Mouse (Mus musculus) liver, postnatal 0 days (tissue): ENCODE measurements around the gene Nid1. TPM values are rescaled to one million over a fixed set of nuclear protein-coding genes. Genes with fewer than 3 reads are reported as not detected.
"Not testable (repeated sequence)": the region's sequence is repeated elsewhere in the genome, so short reads cannot be mapped to it uniquely, and the experiment has no call there.

Experiments used
- ATAC-seq: fragments of 200-750 bp; cut with Nextera tagmentation; 2 replicates; pipeline ENCODE4 v1.8.0; 2017; ENCODE audit warnings: mild to moderate bottlenecking, moderate library complexity
- DNase-seq: peaks from one replicate; pipeline ENCODE4 v3.0.0-alpha.2; 2016
- H3K27ac ChIP-seq: fragments of 300-500 bp; sonication (generic); 2 replicates; pipeline ENCODE4 v1.5.1; 2014; ENCODE audit warnings: antibody characterized with exemption, moderate library complexity, mild to moderate bottlenecking, low read depth
- H3K27me3 ChIP-seq: fragments of 300-500 bp; sonication (generic); 2 replicates; pipeline ENCODE4 v1.6.1; 2014; ENCODE audit warnings: low read length, control low read depth, mixed read lengths; ENCODE audit not compliant: insufficient read depth
- H3K36me3 ChIP-seq: fragments of 300-500 bp; sonication (generic); replicated peaks from 2 replicates; pipeline ENCODE4 v1.6.1; 2014; ENCODE audit warnings: mild to moderate bottlenecking, control low read depth, low read length, moderate library complexity, mixed read lengths; ENCODE audit not compliant: insufficient read depth
- H3K4me1 ChIP-seq: fragments of 300-500 bp; sonication (generic); 2 replicates; pipeline ENCODE4 v1.6.1; 2014; ENCODE audit warnings: antibody characterized with exemption, mild to moderate bottlenecking, control low read depth; ENCODE audit not compliant: insufficient read depth
- H3K4me2 ChIP-seq: fragments of 300-500 bp; sonication (generic); 2 replicates; pipeline ENCODE4 v1.6.1; 2014; ENCODE audit warnings: low read depth, mild to moderate bottlenecking, low read length, moderate library complexity, mixed read lengths
- H3K4me3 ChIP-seq: fragments of 300-500 bp; sonication (generic); 2 replicates; pipeline ENCODE4 v1.5.1; 2014; ENCODE audit warnings: low read depth, low read length
- H3K9ac ChIP-seq: fragments of 300-500 bp; sonication (generic); replicated peaks from 2 replicates; pipeline ENCODE4 v1.6.1; 2014; ENCODE audit warnings: mild to moderate bottlenecking, moderate library complexity
- H3K9me3 ChIP-seq: fragments of 300-500 bp; sonication (generic); 2 replicates; pipeline ENCODE4 v1.6.1; 2016; ENCODE audit warnings: mild to moderate bottlenecking, control low read depth, low read length, mixed read lengths
- CTCF ChIP-seq: sonication (generic); IDR thresholded peaks from 2 replicates; pipeline ENCODE4 v1.5.1; 2016; ENCODE audit warnings: antibody characterized with exemption, low read depth
- EP300 ChIP-seq: IDR thresholded peaks from 2 replicates; pipeline ENCODE4 v1.6.1; 2016; ENCODE audit warnings: antibody characterized with exemption, low read depth, mild to moderate bottlenecking
- WGBS: fragments of 180-500 bp; shearing (Covaris S2); extraction: QIAGEN DNeasy Blood & Tissue Kit; methylation state at CpG from one replicate; pipeline ENCODE4 v1.1.7; 2014; ENCODE audit not compliant: insufficient replicate concordance; 5-methylcytosine and 5-hydroxymethylcytosine counted together
- polyA plus RNA-seq: library from polyadenylated mRNA; unstranded; fragments of >200 nt; fragmentation: Nextera tagmentation; extraction: Ambion mirVana; gene quantifications from 2 replicates; pipeline ENCODE4 v1.2.1, GENCODE M21; 2015

The Nid1 gene
- polyA plus RNA-seq, 1 experiment from 2014 or later: 17.9 TPM

- Histone ChIP-seq H3K9ac (no peak overlapping the region), H3K4me2 (no peak overlapping the region), H3K4me3 (no peak overlapping the region), H3K4me1 (no peaks in the 10 kb centered on the region), H3K36me3 (no peaks in the 10 kb centered on the region), H3K27me3 (no peaks in the 10 kb centered on the region), H3K9me3 (no peaks in the 10 kb centered on the region), H3K27ac (no peak overlapping the region)
- 56% methylated on average over 3 of the region's 3 CpGs for whole genome bisulfite sequencing
- no peak for TF ChIP-seq CTCF
- TF ChIP-seq EP300: no peak
- DNase-seq: no peak
- no peak for ATAC-seq
These were observed 23.1 kb upstream of the Nid1 start for GRCm38 (mm10) chr13:13414206-13414605.

- not testable (repeated sequence) for H3K4me1 ChIP-seq, H3K36me3 ChIP-seq, H3K9ac ChIP-seq, H3K27me3 ChIP-seq, H3K9me3 ChIP-seq, H3K27ac ChIP-seq, H3K4me3 ChIP-seq
- TF ChIP-seq CTCF: peak; percentile 59
- DNase-seq (peak; percentile 40), ATAC-seq (0 out of 2 replicates have a peak, but pooled peaks have one; percentile 35)
- H3K4me2 ChIP-seq: 0 out of 2 replicates have a peak overlapping the region, but pooled peaks have one; percentile 13
- 34% methylated on average over 23 of the region's 23 CpGs for WGBS
These were observed 22.0 kb upstream of the Nid1 start for GRCm38 (mm10) chr13:13415120-13416006.

GRCm38 (mm10) chr13:13416007-13416337 is 21.4 kb upstream of the Nid1 start:
- not testable (repeated sequence) for H3K36me3 ChIP-seq, ATAC-seq, H3K4me3 ChIP-seq, H3K4me2 ChIP-seq, DNase-seq, H3K9ac ChIP-seq, H3K4me1 ChIP-seq, H3K9me3 ChIP-seq, H3K27me3 ChIP-seq, H3K27ac ChIP-seq
- 69% methylated on average over 2 of the region's 4 CpGs for WGBS

GRCm38 (mm10) chr13:13418859-13419258 is 18.5 kb upstream of the Nid1 start:
- not testable (repeated sequence) for ATAC-seq, H3K27ac ChIP-seq, H3K4me2 ChIP-seq, H3K9ac ChIP-seq, H3K9me3 ChIP-seq, H3K36me3 ChIP-seq, DNase-seq, H3K4me1 ChIP-seq, H3K4me3 ChIP-seq, H3K27me3 ChIP-seq
- peak; percentile 32 for TF ChIP-seq CTCF
- 86% methylated on average over 6 of the region's 12 CpGs for WGBS

GRCm38 (mm10) chr13:13423301-13423700 is 14.1 kb upstream of the Nid1 start:
- H3K9me3 ChIP-seq, H3K4me3 ChIP-seq, ATAC-seq, H3K27ac ChIP-seq, H3K4me2 ChIP-seq, H3K4me1 ChIP-seq, DNase-seq, H3K9ac ChIP-seq, H3K36me3 ChIP-seq, H3K27me3 ChIP-seq: not testable (repeated sequence)
- no CpG with 5 or more reads among the region's 5 CpGs for WGBS

GRCm38 (mm10) chr13:13436161-13436560 is 1.2 kb upstream of the Nid1 start:
- not testable (repeated sequence) for H3K9me3 ChIP-seq, DNase-seq, ATAC-seq, H3K4me3 ChIP-seq, H3K4me2 ChIP-seq, H3K4me1 ChIP-seq, H3K27me3 ChIP-seq, H3K36me3 ChIP-seq, H3K9ac ChIP-seq, H3K27ac ChIP-seq
- WGBS: 43% methylated on average over 2 of the region's 7 CpGs

GRCm38 (mm10) chr13:13438112-13438953 is 982 bp downstream of the Nid1 start:
- peak; percentile 74 for ATAC-seq
- not testable (repeated sequence) for H3K9ac ChIP-seq, H3K4me2 ChIP-seq, H3K4me3 ChIP-seq, H3K27me3 ChIP-seq, DNase-seq, H3K36me3 ChIP-seq, H3K27ac ChIP-seq, H3K9me3 ChIP-seq, H3K4me1 ChIP-seq
- 8% methylated on average over 13 of the region's 28 CpGs for WGBS

- H3K9ac ChIP-seq, H3K4me2 ChIP-seq, DNase-seq, H3K9me3 ChIP-seq, H3K4me3 ChIP-seq, ATAC-seq, H3K36me3 ChIP-seq, H3K27ac ChIP-seq, H3K4me1 ChIP-seq, H3K27me3 ChIP-seq: not testable (repeated sequence)
- 88% methylated on average over 5 of the region's 5 CpGs for WGBS
These were observed 8.2 kb downstream of the Nid1 start for GRCm38 (mm10) chr13:13445601-13446000.

- H3K27ac ChIP-seq, DNase-seq, H3K9ac ChIP-seq, H3K4me3 ChIP-seq, H3K4me2 ChIP-seq, ATAC-seq, H3K27me3 ChIP-seq, H3K36me3 ChIP-seq, H3K4me1 ChIP-seq, H3K9me3 ChIP-seq: not testable (repeated sequence)
- 58% methylated on average over 4 of the region's 4 CpGs for whole genome bisulfite sequencing
These were observed 9.5 kb downstream of the Nid1 start for GRCm38 (mm10) chr13:13446711-13447443.
